Mouse (Mus musculus) heart, adult 2 months (tissue): ENCODE measurements at regions not wholly inside any gene's neighbourhood (a gene's known extent, or its start where the extent isn't known, plus 50 kb on each side); places are given as distances from the start of the nearest gene placed in this dataset.

ENCODE experiments used
- DNase-seq, 2 experiments: peaks; one replicate each; pipeline ENCODE4 v3.0.0; 2021
- H3K27ac ChIP-seq: fragments of 200-600 bp; 2 replicates; pipeline ENCODE4 v1.8.1; 2022
- H3K27me3 ChIP-seq: fragments of 200-500 bp; 2 replicates; pipeline ENCODE4 v1.6.1; 2012; ENCODE audit warnings: mild to moderate bottlenecking, low read length, inconsistent platforms, mixed read lengths; ENCODE audit not compliant: control insufficient read depth, insufficient read depth
- H3K36me3 ChIP-seq: fragments of 200-500 bp; 2 replicates; pipeline ENCODE4 v1.6.1; 2012; ENCODE audit warnings: low read length, inconsistent platforms; ENCODE audit not compliant: control insufficient read depth, insufficient read depth
- H3K4me1 ChIP-seq: fragments of 200-500 bp; 2 replicates; pipeline ENCODE4 v1.6.1; 2011; ENCODE audit warnings: low read length; ENCODE audit not compliant: control insufficient read depth, insufficient read depth
- H3K4me3 ChIP-seq: fragments of 200-600 bp; 2 replicates; pipeline ENCODE4 v1.8.1; 2022
- H3K79me2 ChIP-seq: fragments of 200-500 bp; replicated peaks from 2 replicates; pipeline ENCODE4 v1.6.1; 2012; ENCODE audit warnings: mild to moderate bottlenecking, inconsistent platforms, low read length, moderate library complexity, mixed read lengths; ENCODE audit not compliant: control insufficient read depth, insufficient read depth
- H3K9ac ChIP-seq: fragments of 200-500 bp; 2 replicates; pipeline ENCODE4 v1.6.1; 2012; ENCODE audit warnings: low read depth, mild to moderate bottlenecking, control low read depth, inconsistent platforms, low read length, mixed read lengths
- CTCF ChIP-seq: fragments of 200-600 bp; IDR thresholded peaks from 2 replicates; pipeline ENCODE4 v1.8.1; 2022; ENCODE audit warnings: antibody characterized with exemption, mild to moderate bottlenecking, moderate library complexity
- EP300 ChIP-seq: fragments of 200-500 bp; IDR thresholded peaks from 2 replicates; pipeline ENCODE4 v1.6.1; 2011; ENCODE audit warnings: low read depth, low read length, control low read depth; ENCODE audit not compliant: insufficient read depth
- POLR2A ChIP-seq: fragments of 200-500 bp; IDR thresholded peaks from 2 replicates; pipeline ENCODE4 v1.6.1; 2011; ENCODE audit warnings: mild to moderate bottlenecking, low read depth, low read length, control low read depth; ENCODE audit not compliant: insufficient read depth
- WGBS: fragments of 180-500 bp; shearing (Covaris S2); methylation state at CpG from one replicate; pipeline ENCODE4 v1.1.7; 2018; 5-methylcytosine and 5-hydroxymethylcytosine counted together
- intact Hi-C: fragments of 180-260 bp; cut with DNase I; formaldehyde crosslinking; loops from one replicate; pipeline ENCODE4 v1.15.1; 2025

DNA sequence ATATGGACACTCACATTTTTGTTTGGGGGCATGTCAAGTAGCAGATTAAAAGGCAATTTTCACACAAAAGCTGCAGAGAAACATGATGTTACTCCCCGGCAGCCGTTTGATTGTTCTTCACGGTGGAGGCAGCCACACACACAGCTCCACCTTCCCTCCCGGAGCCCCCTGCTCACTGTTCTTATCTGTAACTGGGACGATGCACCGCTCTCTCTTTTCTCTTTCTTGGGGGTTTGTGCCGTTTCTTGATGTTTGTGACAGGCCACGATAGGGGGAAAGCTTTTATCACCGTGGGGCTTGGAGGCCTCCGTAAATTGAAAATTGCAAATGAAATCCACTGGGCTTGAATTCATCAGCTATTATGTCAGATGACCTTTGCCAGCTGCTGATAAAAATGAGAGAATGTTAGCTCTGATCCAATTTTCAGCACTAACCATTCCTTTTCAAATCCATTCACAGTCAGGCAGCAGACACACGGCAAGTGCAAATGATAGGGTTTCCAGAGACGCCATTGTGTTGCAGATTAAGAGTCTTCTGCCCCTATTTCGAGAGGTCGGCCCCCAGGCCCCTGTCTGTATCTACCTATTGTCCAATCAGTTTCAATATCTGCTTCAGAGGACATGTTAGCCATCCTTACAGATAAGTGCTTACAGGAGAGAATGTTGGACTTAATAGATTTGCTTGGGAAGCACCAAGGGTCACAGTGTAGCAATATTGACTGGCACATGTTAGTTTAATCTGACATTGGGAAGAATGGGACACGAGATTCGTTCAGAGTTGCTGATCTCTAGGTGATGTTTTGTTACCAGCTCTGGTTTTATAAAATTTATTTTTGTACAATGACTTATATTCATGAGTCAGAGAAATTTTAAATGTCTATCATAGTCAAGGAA, 168.1 kb upstream of the Sox2 start:
- intact Hi-C loops = no loop called here
- WGBS = 33% methylated on average over 16 of the region's 16 CpGs
- no peak for DNase-seq
- H3K79me2 ChIP-seq = no peaks in the 10 kb centered on the region
- no peak overlapping the region for H3K9ac ChIP-seq
- H3K4me1 ChIP-seq = no peaks in the 10 kb centered on the region
- TF ChIP-seq EP300 = no peak
- no peak for TF ChIP-seq CTCF
- no peak for TF ChIP-seq POLR2A
- no peaks in the 10 kb centered on the region for H3K36me3 ChIP-seq
- H3K27me3 ChIP-seq = no peaks in the 10 kb centered on the region
- H3K27ac ChIP-seq = no peak overlapping the region
- H3K4me3 ChIP-seq = no peak overlapping the region

DNA sequence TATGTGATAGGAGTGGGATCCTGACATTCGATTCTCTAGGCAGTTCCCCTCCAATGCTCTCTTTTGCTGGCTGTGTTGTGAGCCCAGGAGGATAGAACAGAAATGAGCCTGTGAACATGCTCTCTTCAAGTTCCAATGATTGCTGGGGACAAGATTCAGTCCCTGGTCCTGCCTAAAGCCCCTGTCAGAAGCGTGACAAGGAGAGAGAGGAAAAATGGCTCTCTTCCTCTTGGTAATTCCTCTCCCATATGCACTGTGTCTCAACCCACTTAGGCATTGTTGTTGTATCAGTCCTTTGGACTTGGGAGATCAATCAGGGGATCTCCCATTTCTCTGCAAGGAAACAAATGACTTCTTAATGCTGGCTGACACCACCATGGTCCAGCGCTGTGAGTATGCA, 168.9 kb upstream of the Sox2 start:
- no peak overlapping the region for H3K9ac ChIP-seq
- WGBS = 43% methylated on average over 3 of the region's 3 CpGs
- H3K4me3 ChIP-seq = no peak overlapping the region
- no peaks in the 10 kb centered on the region for H3K4me1 ChIP-seq
- H3K27me3 ChIP-seq = no peaks in the 10 kb centered on the region
- no peaks in the 10 kb centered on the region for H3K79me2 ChIP-seq
- H3K27ac ChIP-seq = no peak overlapping the region
- DNase-seq = no peak
- intact Hi-C loops = no loop called here
- TF ChIP-seq CTCF (no peak), POLR2A (no peak), EP300 (no peak)
- H3K36me3 ChIP-seq = no peaks in the 10 kb centered on the region

DNA sequence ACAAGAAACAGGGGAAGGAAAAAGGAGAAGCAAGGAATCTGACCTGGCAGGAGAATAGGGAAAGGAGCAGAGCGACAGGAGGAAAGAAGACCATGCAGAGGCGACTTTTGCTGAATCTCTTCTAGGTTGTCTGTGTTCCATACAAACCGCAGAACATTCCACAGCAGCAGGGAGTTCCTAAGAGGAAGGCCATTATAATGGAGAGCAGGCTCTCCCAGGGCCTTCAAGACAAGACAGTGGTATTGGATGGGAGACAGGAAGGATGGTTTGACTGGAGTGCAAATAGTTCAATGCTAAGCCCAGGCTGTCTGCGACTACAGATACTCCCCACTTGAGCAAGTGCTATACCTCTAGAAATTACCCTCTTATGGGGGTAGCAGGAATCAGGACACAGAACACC, 176.1 kb upstream of the Sox2 start:
- WGBS = 53% methylated on average over 4 of the region's 4 CpGs
- no peak overlapping the region for H3K4me3 ChIP-seq
- intact Hi-C loops = no loop called here
- no peaks in the 10 kb centered on the region for H3K27me3 ChIP-seq
- TF ChIP-seq CTCF (no peak), POLR2A (no peak), EP300 (no peak)
- no peaks in the 10 kb centered on the region for H3K4me1 ChIP-seq
- no peak overlapping the region for H3K27ac ChIP-seq
- H3K36me3 ChIP-seq = no peaks in the 10 kb centered on the region
- H3K9ac ChIP-seq = no peak overlapping the region
- no peak for DNase-seq
- no peaks in the 10 kb centered on the region for H3K79me2 ChIP-seq

DNA sequence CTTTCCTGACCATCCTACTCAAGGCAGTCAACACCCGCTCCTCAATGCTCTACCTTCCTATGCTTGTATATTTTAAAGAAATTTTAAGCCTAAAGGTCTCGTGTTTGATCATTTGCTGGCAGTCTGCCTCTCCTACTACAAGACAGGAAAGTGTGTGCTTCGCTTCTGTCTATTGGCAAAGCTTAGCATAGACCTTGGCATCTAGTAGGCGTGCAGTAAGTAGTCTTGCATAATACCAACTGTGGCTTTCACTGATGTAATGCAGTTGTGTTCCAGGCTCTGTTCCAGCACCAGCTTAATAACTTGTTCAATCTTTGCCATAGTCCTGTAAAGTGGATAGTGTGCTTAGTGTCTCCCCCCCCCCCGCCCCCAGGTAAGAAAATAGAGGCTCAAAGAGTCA, 179.5 kb upstream of the Sox2 start:
- no peak overlapping the region for H3K4me3 ChIP-seq
- H3K4me1 ChIP-seq = no peaks in the 10 kb centered on the region
- no peak overlapping the region for H3K9ac ChIP-seq
- H3K36me3 ChIP-seq = no peaks in the 10 kb centered on the region
- WGBS = 67% methylated on average over 5 of the region's 5 CpGs
- TF ChIP-seq CTCF = no peak
- TF ChIP-seq EP300 = no peak
- TF ChIP-seq POLR2A = no peak
- H3K27me3 ChIP-seq = no peaks in the 10 kb centered on the region
- intact Hi-C loops = no loop called here
- H3K27ac ChIP-seq = no peak overlapping the region
- H3K79me2 ChIP-seq = no peaks in the 10 kb centered on the region
- no peak for DNase-seq

DNA sequence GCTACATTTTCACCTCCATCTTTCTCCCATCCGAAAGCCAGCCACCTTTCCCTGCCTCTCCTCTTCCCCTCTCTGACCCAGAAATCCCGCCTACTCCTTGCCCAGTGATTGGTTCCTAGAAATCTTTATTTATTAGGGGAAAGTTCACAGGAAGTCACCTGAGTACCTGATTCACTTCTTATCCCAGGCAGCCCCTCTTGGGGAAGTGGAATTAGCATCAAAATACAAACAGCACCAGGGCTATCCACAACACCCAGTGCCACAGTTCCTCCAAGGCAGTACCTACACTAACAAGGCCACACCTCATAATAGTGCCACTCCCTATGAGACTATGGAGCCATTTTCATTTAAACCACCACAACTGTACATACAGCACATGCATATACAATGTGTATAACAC, 180.3 kb upstream of the Sox2 start:
- H3K27ac ChIP-seq = no peak overlapping the region
- DNase-seq = no peak
- TF ChIP-seq POLR2A = no peak
- TF ChIP-seq EP300 = no peak
- no peak for TF ChIP-seq CTCF
- no peaks in the 10 kb centered on the region for H3K27me3 ChIP-seq
- intact Hi-C loops = no loop called here
- H3K36me3 ChIP-seq = no peaks in the 10 kb centered on the region
- no peak overlapping the region for H3K4me3 ChIP-seq
- H3K4me1 ChIP-seq = no peaks in the 10 kb centered on the region
- WGBS = 68% methylated on average over 2 of the region's 2 CpGs
- no peaks in the 10 kb centered on the region for H3K79me2 ChIP-seq
- no peak overlapping the region for H3K9ac ChIP-seq

DNA sequence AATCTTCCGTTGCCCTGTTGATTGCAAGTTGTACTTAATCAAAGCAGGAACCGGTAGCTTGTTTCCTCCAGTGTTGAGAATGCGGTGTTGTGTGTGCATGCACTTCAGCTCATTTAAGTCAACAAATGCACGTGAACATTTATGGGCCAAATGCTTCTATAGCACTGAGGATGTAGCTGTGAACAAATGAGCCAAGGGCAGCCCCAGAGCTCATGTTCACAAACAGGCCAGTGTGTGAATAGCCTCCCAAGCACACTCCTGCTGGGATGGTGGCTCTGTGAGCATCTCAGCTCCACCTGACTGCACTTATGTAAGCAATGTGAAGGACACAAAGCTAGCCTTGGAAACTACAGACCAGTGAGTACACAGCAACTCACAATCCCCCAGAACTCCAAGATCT, 183.9 kb upstream of the Sox2 start:
- Histone ChIP-seq H3K4me1 (no peaks in the 10 kb centered on the region), H3K27me3 (no peaks in the 10 kb centered on the region), H3K4me3 (no peak overlapping the region), H3K9ac (no peak overlapping the region), H3K79me2 (no peaks in the 10 kb centered on the region), H3K36me3 (no peaks in the 10 kb centered on the region), H3K27ac (no peak overlapping the region)
- DNase-seq = no peak
- TF ChIP-seq EP300 (no peak), POLR2A (no peak), CTCF (no peak)
- WGBS = 67% methylated on average over 4 of the region's 4 CpGs
- intact Hi-C loops = no loop called here
